Mouse (Mus musculus): ENCODE data around the gene Abr. TPM values are rescaled to one million over a fixed set of nuclear protein-coding genes. Genes with fewer than 3 reads are reported as not detected.

Abr gene
- total RNA-seq, 2 experiments from 2014 or later, result 8.2 to 12.8 TPM

DNA sequence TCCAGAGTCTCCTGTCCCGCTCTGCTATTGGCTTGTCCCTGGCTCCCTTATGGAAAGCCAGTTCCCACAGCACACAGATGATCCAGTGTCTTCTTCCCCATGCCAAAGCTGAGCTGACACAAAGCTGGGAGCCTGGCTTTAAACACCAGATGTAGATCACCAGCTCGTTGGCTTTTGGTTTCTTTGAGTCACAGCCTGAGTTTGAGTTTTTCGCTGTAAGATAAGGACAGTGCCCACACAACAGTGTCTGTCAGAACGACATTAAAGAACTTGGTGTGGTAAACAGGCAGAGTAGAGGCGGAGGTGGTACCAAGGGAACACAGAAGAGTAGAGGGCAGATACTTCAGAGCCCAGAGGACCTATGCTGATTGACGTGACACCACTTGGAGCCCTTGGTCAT lies 101.2 kb downstream of the Abr start:
- DNase-seq (ENCODE audit: low spot score), result no peak

DNA sequence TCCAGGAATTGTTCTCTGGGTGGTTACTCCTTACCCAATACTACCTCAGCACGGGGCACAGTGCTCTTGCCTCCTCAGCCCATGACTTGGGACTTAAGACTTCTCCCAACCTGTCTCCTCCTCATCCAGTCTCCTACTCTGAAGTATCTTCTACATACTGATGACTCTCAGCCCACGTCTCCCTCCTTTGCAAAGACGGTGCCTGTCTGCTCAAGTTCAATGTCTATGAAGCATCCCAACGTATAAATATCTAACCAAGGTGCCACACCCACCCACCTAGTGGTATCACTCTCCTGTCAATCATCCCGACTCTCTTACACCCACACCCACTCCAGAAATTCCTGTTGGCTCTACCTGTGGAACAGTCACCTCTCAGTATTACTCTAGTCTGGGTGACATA lies 103.5 kb downstream of the Abr start:
- no peak for DNase-seq (ENCODE audit: low spot score)

DNA sequence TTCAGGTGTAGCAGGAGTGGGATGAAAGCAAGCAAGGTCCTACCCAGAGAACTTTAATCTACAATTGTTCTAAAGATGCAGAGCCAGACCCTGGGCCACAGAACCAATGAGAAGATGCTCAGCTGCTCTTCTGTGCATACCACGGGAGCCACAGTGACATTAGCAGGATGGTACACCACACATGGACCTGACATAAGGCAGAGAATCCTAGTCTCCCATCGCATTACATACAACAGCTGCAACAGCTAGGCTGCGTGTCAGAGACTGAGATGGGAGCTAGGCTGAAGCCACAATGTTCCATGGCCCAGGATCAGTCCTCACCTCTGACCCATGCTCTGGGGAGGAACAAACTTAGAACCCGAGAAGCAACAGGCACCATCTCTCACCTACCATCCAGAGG lies 104.0 kb downstream of the Abr start:
- DNase-seq (ENCODE audit: low spot score), result no peak

DNA sequence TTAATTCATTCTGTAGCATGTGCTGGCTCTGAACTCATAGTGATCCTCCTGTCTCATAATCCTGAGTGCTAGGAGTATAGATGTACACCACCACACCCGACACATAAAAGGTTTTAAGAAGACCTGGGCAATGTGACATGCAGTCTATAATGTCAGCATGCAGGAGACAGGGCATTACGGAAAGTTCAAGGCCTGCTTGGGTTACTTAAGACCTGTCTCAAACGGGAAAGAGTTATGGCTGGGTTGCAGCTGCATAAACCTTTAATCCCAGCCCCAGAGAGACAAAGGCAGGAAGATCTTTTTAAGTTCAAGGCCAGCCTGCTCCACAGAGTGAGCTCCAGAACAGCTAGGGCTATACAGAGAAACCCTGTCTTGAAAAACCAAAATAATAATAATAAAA lies 105.2 kb downstream of the Abr start:
- no peak for DNase-seq (ENCODE audit: low spot score)

DNA sequence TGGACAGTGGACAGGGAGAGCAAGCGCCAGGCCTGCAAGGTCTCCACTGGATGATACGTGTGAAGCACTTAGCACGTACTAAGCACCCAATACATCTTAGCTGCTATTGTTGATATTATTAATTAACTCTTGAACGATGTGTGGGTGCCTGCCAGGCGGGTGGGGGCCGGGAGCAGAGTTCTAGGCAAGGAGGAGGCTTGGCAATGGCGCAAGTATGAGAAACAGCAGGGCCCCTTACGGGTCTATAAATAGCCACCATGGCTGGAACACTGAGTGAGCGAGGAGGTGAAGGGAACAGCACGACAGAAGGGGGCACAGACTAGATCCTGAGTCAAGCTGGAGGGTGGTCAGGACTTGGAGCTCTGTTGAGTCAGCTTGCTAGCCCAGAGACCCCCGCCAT lies 107.0 kb downstream of the Abr start:
- DNase-seq (ENCODE audit: low spot score), result no peak

DNA sequence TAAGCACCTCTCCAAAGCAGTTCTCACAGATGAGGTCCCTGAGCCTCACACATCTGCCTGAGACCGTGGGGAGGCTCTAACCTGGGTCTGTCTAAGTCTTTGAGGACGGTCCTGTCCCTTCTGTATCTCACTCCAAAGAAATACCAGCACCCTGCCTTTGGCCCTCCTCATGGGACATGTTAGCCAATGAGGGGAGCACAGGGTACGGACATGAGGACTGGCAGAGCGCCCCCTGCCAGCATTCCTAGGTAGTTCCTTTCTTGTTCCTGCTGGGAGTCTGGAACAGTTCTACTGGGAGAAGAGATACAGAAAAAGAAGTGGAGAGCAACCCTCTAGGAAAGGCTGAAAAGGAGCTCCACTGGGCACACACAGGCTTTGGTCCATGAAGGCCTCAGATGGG lies 111.1 kb downstream of the Abr start:
- no peak for DNase-seq (ENCODE audit: low spot score)

DNA sequence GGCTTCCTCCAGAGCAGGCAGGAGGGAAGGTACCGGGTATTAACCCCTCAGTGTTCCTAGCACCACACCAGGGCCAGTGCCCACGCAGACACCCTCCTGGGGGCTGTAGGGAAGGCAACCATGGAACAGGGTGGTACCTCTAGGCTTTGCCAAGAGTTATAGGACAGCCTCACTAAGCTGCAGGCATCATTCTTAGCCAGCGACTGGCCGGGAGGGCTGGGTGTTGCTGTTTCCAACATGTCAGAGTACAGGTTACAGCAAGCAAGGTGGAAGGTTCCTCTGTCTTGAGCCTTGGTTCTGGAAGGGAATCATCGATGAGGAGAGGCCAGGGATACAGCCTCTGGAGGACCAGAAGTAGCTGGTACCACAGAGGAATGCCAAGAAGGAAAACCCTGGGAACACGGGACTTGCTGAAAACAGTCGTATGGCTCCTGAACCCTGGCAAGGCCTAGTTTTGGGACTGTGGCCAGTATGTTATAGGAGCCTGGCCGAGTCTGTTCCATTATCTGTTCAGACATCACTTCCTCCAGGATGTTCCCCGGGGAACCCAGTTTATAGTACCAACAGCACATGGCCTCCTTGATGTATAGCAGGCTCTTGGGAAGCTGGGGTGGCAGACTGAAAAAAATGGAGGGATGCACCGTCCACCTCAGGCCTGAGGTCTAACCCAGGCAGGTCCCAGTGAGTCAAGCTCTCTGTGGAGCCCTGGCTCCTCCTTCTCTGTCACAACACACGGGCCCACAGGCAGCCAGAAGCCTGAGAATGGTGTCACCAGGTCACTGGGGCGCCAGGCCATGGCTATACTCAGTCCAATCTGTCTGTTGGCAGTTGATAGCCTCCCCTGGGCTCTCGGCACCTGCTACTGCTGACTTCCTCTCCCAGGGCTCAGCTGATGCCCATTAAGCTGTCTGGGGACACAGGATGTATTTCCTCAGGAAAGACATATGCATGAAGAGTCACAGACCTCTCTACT lies 112.1 kb downstream of the Abr start:
- DNase-seq (ENCODE audit: low spot score), result peak; percentile 51

DNA sequence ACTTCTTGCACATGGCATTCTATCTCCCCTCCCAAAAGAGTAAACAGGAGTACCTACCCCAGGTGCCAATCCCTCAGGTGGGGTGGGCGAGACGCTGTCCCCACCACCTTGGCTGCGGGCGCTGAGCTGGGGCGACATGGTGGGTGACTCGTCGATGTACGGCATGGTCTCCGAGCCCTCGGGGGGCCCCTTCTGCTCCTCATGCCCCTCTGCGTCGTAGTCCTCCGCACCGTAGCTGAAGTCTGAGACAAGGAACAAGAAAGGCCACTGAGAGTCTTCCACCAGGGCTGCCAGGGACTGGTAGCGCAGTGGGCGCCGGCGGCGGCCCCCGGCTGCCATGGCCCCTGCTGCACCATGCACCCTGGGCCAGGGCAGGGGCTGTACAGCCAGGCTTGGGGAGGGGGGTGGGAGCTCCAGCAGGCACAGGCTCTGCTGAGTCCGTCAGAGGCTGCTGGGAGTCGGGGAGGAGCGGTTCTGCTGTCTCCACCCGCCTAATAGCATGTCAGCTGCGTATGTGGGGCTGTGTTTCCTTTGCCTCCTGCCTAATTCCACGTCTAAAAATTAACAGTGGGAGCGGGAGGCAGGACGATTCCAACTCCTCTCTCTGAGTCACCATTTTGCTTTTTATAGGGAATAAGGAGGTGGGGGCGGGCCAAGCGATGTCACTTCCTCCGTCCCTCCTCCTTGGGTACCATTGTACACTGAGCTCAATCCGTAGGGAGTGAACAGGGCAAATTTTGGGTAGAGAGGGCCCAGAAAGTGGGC lies 113.1 kb downstream of the Abr start:
- DNase-seq (ENCODE audit: low spot score), result no peak

DNA sequence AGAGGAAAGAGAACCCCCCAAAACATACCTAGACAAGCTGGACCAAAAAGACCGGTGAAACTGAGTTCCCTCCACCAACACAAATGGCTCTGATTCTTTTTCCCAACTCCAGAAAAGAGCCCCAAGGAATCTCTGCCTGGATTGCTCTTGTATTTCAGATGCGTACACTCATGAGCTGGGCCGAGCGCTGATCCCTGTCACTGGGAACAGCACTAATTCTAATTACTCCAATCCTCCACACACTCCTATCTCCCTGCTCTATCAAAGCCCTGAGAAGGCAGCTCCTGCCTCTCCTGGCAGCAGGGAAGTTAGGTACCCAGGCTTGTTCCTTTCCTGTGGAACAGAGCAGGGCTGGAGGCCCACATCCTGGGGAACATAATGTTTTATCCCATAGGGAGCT lies 114.0 kb downstream of the Abr start:
- no peak for DNase-seq (ENCODE audit: low spot score)

DNA sequence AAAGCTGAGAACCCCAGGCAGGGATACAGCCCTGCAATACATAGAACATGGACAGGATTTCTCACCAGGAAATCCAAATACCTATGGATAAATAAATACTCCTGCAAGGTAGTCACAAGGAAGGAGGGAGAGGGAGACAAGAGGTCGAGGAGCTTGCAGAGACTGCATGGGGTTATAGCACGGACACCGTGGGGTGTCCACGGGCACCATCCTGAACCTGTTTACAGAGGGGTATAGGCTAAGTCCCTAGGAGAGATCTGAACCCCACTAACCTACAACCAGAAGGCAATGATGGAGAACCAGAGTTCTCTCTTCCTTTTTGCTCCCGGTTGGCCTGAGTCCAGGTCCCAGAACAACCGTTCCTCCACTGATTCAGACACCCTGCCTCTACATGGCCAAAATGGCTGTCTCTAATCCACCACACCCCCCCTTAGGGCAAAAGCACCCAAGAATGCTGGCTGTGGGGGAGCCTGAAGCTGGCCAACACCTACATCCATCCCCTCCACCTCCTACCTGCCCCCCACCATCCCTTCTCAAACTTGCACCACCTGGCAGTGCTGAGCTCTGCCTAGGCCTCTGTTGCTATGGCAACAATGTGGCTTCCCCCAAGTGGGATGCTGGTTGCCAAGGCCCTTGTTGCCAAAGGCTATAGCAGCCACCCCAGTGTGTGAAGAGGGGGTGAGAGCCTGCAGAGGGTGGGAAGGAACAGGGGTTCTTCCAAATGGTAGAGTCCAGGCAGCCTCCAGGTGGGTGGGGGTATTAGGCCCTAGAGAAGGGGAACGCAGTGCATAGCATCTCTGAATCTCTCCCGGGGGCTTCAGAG lies 114.6 kb downstream of the Abr start:
- no peak for DNase-seq (ENCODE audit: low spot score)

DNA sequence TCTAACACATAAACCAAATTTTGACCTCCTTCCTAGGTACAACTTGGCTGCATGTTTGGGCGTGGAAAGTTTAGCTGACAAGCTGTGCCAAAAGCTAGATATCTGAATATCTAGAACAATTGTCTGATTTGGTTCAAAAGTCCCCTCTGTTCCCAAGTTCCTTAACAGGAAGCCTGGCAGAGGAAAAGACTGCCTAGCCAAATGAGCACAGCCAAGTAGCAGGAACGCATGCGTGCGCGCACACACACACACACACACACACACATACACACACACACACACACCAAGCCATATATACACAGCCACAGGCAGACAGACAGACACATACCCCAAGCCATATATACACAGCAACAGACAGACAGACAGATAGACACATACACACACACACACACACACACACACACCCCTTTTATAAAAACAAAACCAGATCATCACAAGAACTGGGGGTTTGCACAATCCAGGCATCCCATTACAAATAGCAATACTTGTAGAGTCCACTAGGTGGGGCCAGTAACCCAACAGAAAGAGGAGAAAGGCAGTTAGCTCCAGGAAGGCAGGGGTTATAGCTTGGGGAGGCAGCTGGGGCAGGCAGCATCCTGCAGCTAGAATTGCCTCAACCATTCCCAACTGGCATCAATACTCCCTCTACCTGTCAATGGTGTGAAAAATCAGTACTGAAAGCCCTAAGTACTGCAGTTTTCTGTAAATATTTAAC lies 115.4 kb downstream of the Abr start:
- peak; percentile 76 for DNase-seq (ENCODE audit: low spot score)

DNA sequence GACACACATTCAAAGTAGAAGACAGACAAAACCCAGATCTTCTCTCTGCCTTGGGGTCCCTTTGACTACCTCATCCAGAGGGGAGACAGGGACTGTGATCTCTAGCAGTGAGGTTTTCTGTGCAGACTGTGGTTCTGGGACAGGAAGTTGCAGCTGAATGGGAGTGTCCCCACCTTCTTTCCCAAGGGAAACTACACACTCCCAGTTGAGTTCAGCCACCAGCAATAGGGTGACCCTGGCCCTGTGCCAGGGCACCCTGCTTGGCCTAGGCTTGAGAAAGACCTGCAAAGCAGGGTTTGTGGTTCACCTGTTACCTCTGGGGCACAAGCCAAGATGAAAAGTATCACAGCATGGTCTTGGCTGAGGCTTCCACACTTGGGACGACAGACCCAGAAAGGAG lies 117.0 kb downstream of the Abr start:
- no peak for DNase-seq (ENCODE audit: low spot score)

DNA sequence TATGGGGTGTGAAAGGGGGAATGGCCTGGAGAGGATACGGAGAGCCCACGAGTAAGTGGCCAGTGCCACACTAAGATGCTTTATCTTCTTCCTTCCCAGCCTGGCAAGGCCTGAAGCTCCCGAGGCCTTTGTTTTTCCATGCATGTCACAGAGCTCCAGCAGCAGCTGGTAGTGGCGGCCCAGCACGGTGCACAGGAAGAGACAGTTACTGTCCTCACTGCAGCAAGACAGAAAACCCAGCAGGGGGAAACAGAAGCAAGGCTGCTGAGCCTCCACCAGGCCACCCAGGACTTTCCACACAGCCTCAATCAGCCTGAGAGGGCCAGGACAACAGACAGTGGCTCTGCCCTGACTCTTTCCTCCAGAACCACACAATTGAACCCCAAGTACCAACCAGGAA lies 118.1 kb downstream of the Abr start:
- no peak for DNase-seq (ENCODE audit: low spot score)

DNA sequence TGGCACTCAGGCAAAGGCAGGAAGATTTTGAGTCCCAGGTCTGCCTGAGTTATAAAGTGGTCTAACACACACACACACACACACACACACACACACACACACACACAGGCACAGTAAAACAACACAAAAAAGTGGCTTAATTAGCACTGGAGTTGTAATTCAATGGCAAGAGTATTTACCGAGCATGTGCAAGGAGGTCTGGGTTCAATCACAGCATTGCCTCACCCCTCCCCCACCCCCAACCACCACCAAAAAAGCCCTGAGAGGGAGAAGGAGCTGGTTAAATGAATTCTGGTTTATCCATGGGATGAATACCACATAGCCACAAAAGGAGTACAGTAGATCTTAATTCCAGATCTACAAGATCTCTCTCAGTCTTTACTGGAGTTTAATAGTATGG lies 122.1 kb downstream of the Abr start:
- no peak for DNase-seq (ENCODE audit: low spot score)

DNA sequence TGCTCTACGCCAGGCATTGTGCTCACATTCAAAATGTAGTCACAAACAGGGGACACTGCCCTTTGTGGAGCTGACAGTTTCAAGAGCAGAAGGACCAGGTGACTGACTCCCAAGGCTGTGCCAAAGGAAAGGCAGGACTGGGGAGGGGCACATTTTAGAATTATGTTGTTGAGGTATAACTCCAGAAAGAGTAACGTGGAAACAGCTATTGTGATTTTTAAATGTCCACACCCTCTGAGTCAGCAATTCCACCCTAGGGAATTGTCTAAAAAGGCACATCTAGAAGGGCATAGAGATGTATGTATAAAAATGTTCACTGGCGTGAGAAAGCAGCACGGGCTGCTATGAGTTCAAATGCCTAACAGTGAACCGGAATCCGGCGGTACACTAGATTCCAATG lies 122.5 kb downstream of the Abr start:
- DNase-seq (ENCODE audit: low spot score), result peak; percentile 19

DNA sequence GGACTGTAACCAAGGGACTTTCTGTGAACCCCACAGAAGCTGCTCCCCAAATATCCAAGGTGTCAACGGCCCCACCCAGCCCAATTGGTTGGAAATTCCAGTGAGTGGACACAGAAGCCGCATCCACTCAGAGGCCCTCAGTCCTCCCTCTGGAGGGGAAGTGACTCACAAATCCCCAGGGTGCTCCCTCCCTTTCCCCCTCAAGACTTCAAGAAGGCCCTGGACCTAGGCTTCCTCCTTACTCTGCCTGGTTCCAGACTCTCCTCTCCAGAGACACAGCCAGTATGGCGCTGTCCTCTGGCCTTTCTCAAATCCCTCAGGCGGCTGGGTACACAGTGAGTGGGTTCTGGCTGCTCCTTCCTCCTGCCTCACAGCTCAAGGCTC lies 124.4 kb downstream of the Abr start:
- peak; percentile 32 for DNase-seq (ENCODE audit: low spot score)

DNA sequence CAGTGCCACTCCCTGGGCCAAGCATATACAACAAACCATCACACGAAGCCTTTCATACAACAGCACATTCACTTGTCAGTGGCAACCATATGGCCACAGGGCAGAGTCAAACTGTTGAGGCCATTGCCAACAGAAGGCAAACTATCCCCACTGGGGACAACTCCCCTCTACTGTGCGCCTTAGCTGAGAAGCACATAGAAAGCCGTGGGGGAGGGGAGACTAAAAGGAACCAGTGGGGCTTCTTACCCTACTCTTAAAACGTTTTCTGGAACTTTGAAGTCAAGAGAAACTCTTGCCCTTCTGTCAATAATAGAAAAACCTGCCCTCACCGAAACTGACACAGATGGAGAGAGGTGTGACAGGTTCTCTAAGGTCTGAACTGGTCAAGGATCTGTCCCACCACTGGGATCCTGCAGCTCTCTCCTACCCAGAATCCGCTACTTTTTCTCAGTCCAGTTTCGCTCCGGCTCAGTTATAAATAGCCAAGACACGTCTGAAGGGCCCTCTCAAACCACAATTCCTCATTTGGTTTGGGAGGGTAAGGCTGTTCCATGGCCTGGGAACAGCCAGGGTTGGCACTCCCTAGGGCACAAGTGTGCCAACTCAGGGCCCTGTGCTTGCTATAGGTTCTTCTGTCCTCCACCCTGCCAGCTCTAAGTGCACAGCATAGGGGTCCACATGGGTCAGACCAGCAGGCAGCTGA lies 124.9 kb downstream of the Abr start:
- no peak for DNase-seq (ENCODE audit: low spot score)

DNA sequence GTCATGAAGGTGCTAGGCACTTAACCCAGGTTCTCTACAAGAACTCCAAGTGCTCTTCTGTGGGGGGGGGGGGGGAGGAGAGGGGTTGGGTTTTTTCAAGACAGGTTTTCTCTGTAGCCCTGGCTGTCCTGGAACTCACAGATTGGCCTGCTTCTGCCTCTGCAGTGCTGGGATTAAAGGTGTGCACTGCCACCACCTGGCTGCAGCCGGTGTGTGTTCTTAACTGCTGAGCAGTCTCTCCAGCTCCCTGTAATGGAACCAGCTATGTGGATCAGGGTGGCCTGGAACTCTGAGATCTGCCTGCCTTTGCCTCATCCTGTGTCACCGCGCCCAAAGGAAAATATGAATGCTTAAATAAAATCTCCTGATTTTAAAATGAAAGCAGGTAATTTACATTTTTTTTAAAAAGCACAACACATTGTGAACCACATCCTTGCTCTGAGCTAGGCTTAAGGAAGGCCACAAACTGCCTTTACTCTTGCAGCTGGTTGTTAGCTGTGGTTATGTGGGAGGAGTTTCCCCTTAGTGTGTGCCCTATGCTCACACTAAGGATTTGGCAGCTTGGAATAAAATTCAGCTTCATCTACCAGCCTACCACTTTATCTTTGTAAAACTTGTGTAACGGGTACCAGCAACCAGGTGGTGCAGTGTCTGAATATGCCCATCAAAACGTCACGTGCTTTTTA lies 125.9 kb downstream of the Abr start:
- DNase-seq (ENCODE audit: low spot score), result no peak

DNA sequence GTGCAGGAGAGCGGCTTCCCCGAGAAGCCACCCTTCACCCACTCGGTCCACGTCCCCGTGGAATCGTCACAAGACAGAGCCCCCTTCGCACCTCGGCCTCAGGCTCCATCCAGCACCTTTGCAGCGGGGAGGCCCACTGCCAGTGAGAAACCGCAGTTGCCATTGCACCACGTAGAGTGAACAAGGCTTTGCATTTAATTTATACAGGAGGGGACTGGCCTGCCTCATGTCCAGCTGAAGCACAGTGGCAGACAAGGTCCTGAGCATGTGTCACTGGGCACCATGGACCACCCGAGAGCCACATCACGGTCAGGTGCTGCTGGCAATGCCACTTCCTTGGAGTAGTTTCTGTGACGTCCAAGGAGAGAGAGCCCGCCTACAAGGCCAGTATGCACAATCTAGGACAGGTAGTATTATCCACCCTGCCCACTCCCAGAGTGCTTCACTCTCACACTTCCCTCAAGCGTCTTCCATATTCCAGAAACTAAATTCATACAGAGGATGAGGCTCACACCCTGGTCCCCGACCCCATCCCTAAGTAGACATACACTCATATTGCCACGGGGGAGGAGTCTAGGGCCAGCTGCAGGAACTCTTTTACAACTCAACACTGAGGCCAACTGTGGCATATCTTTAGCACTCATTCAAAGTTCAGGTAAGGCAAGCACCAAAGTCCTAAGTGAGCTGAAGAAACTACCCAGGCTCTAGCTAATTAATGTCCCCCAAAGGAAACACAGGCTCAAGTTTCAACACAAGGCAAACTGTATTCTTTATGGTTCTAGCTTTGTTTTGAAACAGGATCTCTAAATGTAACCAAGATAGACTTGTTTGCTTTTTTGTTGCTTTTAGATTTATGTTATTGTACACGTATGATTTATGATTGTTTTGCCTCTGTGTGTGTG lies 126.7 kb downstream of the Abr start:
- DNase-seq (ENCODE audit: low spot score), result no peak
